Mouse (Mus musculus): ENCODE data around the gene Gucy1a1.
"Not testable (repeated sequence)": the region's sequence is repeated elsewhere in the genome, so short reads cannot be mapped to it uniquely, and the experiment has no call there.

Gucy1a1 gene

DNA sequence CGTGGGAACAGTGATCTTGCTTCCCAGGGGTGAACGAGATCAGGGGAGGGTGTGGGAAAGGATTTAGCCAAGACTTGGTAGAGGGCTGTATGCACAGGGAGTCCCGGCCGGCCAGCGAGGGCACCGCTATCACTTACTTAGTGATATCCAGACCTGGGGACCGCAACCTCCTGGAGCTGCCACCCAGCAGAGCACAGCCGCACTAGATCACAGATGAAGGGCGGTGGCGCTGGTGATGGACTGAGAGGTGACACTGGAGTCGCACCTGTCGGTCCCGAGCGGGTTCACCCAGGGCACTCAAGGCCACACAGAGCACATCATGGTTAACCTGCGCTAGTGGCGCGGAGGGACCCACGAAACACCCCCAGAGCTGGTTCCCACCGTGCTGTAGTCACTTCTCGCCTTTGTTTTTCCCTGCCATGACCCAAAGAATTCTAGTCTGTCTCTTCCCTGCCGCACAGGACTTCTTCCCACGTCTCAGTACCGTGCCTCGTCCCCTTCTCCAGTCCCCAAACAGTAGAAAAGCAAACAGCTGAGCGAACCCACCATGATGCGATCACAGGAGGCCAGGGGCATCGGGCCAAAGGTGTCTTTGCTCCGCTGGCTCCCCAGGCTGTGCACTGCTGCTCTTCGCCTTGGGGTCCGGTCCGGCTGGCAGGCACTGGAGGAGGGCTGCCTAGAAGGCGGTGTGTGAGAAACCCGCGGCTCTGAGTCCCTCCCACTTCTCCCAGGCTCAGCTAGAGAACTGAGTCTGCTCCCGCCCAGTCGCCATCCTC, at the start of gene Gucy1a1:
Gene Gucy1a1 (minus strand): TSS at position 664 of the 776 bp plus-strand sequence.
- no peak for DNase-seq (ENCODE audit: low read depth, low spot score)

DNA sequence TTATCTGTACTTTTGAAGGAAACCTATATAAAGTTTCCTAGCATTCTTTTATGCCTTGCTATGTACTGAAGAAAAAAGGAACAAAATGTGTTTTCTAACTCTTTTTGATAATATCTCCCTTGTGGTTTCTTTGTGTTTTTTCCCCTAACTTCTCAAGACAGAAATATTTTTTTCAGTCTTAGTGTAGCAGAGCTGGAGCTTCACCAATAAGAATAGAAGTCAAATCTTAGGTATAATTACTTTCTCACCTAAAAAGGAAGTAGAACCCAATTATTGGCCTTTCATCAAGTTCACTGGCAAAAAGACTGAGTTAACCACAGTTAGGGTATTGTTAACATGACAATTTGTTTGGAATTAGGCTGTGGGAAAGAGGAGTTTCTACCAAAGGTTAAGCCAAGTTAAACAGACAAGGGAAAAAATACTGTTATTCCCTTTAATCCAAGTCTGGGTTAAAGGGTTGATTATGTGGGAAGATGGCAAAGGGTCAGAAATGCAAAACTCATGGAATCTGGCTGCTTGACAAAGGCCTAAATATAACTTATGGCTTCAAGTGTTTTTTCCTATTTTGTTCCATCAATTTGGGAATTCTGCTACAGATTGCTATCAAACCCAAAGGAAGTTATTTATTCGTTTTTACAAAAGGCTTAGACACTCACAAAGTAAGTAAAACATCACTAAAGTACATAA, 46.1 kb upstream of the Gucy1a1 start:
- no peak for DNase-seq (ENCODE audit: low read depth, low spot score)

DNA sequence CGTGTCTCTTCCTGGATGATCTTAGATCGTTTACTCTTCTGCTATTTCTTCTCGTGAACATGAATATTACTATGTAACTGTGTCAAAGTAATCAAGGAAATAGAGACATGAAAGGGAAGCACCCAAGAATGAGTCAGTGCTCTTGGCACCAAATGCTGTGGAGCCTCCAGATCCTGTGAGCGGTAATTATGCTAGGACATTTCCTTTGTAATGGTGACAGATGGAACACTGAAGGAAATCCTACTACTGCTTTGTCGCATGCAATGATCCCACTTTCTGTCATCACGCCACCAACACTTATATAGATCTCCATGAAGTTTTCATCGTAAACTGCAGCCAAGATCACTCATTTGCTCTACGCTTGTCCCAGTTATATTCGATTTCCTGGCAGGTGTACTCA, 40.0 kb upstream of the Gucy1a1 start:
- no peak for DNase-seq (ENCODE audit: low read depth, low spot score)

DNA sequence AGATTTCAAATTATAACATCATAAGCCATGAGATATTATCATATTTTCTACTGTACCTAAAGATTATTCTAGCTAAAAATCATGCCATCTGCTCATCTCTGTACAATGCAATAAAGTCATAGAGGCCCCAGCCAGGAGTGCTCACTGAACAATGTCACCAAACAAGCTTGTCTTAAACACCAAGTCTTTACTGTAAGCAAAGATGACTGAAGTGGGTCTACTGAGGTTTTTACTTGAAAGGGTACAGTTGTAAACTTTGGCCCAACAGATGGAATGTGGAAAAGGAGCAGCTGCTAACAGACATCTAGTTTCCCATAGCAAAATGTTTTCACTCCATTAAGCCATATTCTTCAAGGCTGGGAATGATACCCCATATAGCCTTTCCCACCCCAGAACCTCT, 35.9 kb upstream of the Gucy1a1 start:
- DNase-seq (ENCODE audit: low read depth, low spot score), result no peak

DNA sequence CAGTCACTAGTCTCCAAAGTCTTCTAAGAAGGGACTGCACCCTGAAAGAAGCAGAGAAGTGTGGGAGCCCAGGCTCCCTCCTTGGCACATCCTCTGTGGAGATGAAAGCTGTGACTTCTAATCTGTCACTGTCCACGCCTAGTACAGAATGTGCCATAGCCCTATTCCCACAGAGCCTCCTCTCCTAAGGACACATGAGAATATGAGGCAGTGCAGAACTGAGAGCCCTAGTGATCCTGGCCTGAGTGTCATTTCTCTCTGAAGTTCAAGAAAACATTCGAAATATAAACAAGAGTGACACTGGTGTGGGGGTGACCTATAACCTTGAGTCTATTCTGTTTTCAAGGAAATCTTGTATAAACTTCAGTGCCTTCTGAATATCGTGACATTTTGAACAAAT, 34.7 kb upstream of the Gucy1a1 start:
- no peak for DNase-seq (ENCODE audit: low read depth, low spot score)

DNA sequence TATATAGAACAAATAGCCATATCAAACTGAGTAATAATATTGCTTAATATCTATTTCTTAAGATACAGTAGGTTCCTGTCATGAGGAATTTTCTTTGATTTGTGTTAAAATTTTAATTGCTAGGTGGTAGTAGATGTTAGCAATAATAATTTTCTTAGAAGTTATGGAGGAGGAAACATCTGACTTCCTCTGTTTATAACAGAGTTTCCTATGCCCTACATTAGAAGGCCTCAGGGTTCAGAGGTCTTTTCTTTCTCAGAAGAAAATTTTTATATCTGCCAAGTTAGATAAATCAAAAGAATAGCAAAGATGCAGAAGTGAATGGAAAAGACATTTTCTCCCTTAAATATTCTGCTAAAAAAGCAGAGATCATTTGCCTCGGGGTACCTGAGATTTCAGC, 29.9 kb upstream of the Gucy1a1 start:
- no peak for DNase-seq (ENCODE audit: low read depth, low spot score)

DNA sequence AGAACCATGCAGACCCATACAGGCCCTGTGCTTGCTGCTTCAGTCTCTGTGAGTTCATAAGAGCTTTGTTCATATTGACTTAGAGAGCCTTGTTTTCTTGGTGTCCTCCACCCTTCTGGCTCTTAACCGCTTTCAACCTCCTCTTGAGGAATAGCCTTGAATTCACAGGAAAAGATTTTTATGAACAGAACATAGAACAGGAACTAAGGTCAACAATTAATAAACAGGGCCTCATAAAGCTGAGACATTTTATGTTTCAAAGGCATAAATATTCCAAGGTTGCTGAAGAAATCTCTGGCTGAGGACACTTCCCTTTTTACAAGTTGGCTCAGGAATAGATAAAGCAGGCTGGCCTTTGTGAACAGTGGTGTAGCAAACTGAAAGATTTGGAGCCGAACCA, 21.5 kb upstream of the Gucy1a1 start:
- no peak for DNase-seq (ENCODE audit: low read depth, low spot score)

DNA sequence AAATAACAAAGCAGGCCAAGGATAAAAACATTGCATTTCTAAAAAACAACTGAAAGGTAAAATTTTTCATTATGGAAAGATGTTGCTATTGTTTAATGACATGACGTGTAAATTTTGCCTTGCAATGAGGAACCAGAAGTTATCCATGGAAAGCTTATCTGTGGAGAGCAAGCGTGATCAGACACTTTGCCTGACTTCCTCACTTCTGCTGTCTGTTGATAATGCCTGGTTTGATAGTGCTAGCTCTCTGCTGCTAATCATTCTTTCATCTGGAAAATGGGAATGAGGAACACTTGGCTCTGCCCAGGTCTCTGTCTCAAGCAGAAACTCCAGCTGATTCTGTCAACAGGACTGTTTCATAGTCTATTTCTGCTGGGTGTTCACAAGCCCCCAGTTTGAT, 20.3 kb upstream of the Gucy1a1 start:
- no peak for DNase-seq (ENCODE audit: low read depth, low spot score)

DNA sequence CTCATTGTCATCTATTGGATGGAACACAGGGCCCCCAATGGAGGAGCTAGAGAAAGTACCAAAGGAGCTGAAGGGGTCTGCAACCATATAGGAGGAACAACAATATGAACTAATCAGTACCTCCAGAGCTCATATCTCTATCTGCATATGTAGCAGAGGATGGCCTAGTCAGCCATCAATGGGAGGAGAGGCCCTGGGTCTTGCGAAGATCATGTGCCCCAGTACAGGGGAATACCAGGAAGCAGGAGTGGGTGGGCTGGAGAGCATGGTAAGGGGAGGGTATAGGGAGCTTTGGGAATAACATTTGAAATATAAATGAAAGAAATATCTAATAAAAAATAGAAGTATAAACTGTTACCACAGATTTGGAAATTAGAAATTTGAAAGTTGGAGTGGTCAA, 17.4 kb upstream of the Gucy1a1 start:
- DNase-seq (ENCODE audit: low read depth, low spot score), result not testable (repeated sequence)

DNA sequence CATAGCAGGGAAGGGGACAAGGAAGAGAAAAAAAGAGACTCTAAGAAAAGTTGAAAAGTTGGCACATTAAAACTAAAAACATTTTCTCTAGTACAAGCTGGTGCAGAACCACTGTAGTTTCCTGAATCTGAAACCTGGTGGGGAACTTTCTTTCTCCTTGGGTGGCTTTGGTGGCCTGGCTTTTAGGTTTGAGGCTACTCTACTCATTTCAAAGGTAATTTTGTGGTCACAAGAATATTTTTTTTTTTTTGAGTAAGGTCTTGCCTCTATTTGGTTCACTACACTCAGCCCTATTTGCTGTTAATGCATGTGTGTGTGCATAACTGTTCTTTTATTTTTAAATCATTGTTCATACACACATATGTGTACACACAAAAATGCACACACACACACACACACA, 389 bp upstream of the Gucy1a1 start:
- no peak for DNase-seq (ENCODE audit: low read depth, low spot score)

DNA sequence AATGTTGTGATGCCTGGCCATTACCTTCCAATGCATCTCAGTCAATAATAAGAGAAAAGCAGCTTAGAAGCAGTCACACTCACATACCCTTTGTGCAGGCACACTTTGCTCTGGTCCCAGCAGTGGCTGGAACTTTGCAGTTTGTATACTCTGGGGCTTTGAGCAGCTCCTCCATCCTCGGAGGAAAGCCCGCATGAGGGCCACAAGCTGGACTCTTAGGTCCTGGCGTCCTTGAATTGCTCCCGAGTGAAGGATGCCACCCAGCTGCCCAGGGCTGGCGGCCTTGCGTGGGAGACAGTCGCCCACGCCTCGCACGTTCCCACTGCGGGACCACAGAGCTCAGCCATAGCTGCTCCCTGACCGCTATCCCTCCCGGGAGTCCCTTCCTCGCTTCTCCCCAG, 864 bp downstream of the Gucy1a1 start:
- no peak for DNase-seq (ENCODE audit: low read depth, low spot score)

DNA sequence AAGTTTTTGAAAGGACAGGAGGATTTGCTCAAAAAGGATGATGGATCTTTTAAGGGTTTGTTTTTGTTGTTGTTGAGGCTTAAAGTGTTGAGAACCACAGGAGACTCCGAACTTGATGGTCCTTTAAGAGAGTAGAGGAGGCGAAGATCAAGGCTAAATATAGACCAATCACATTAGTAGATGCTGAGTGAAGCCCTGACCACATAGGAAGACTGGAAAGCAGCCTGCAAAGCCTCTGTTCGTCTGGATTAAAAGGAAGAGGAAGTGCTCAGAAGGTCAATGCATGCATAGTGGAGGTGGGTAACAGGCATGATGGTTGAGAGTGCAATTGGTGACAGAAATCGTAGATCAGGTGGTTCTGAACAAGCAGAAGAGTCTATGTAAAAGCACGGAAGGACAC, 4.8 kb downstream of the Gucy1a1 start:
- DNase-seq (ENCODE audit: low read depth, low spot score), result no peak

DNA sequence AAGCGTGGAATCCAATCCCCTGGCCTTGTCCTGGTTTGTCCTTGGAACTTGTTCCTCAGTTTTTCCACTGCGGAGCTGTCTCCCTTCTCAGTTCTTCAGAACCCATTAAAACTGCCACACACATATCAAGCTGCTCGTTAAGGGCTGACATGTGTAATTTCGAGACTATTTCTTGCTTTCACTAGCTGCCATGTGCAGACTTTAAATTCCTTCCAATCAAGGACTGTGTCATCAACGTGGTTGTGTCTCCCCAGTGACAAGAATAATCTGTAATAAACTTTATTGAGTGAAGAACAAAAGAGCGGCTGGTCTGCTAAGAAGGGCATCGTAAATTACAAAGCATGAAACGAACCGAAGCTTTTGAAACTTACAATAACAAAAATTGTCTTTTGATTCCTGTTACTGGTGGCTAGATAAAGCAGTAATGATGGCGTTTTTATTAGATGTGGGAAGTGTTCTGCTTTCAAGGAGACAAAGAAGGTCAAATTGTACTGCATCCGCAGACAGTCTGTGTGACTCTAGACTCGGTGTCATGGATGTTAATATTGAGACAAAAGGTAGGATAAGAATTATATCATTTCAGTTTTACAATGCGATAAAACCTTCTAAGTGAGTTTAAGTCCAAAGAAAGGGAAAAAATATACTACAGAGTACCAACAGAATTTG, 7.5 kb downstream of the Gucy1a1 start:
- no peak for DNase-seq (ENCODE audit: low read depth, low spot score)

DNA sequence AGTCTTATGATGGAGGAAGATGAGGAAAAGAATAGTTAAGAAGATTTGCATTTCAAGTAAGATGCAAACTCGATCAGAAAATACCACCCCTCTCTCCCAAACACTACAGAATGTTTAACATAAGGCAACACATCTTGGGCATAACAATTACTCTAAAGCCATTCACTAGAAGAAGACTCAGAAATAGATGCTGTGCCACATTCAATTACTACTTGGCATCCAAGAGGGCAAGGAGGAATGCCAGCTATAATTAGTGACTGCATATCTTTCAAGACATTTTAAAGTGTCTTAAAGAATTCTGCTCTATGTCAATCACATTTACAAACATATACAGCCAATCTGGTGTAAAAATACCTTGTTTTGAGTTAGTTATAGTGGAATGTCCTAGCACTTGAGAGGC, 10.1 kb downstream of the Gucy1a1 start:
- DNase-seq (ENCODE audit: low read depth, low spot score), result no peak

DNA sequence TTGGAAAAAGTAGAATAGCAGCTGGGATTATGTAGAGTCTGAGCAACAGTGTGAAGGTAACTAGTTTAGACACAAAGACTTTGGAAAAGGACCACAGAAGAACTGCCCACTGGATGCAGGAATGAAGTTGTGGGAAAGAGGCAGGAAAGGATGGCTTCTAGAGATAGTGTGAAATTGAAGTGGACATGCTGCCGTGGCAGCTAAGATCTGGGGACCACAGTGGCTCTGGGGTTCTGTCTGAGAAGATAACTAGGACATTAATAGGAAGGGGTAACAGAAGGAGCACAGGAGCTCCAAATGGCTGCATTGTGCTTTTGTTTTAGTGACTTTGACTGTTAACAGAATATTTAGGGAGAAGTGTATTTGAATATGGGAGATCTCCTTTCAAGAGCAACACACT, 16.3 kb downstream of the Gucy1a1 start:
- no peak for DNase-seq (ENCODE audit: low read depth, low spot score)

DNA sequence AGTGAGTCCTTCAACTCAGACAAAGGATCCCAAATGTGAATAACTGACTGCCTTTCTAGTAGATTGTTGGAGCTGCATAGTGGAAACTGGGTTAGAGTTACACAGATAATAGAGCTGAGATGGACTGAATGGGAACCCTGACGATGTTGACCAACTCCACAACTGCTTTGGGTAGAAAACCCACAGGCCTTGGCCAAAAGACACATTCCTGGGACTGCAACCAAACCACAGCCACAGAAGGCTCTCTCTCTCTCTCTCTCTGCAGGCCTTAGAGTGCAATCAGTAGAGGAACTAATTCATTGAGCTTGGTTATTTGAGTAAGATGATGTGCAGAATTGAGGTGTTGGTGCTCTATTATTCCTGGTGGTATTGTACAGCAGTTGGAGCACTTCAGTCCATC, 21.0 kb downstream of the Gucy1a1 start:
- no peak for DNase-seq (ENCODE audit: low read depth, low spot score)

DNA sequence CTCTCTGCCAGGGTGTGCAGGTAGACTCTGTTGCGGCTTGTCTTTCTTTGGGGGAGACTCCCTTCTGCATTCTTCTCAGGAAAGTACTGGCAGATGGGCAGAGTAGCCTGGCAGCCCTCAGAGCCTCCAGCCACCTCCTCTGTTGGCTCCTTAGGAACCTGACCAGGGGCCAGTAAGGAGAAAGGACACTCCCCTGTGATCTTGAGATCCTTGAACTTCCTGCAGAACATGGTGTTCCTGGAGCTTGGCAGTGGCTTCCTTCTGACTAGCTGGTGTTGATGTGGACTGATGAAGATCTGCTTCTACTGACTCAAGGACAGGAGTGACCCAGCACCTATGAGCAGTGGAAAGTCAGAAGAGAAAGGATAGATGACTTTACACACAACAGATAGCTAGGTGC, 26.7 kb downstream of the Gucy1a1 start:
- DNase-seq (ENCODE audit: low read depth, low spot score), result no peak

DNA sequence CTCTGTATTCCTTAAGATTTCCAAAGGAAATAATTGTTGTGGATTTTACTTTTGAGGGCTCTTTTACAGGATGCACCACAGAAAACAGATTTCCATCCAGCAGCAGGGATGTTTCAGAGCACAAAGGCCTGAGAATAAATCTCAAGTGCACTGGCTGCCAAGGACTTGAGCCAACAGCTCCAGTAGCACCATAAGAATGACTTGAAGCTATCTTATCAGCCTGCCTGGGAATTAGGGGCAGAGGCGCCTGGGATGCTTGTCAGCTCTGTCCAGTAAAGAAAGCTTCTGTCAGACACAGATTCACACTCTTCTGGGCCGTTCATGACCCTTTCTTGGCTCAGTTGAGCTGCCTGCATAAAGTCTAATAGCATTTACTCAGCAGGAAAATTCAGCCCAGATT, 33.1 kb downstream of the Gucy1a1 start:
- DNase-seq (ENCODE audit: low read depth, low spot score), result no peak

DNA sequence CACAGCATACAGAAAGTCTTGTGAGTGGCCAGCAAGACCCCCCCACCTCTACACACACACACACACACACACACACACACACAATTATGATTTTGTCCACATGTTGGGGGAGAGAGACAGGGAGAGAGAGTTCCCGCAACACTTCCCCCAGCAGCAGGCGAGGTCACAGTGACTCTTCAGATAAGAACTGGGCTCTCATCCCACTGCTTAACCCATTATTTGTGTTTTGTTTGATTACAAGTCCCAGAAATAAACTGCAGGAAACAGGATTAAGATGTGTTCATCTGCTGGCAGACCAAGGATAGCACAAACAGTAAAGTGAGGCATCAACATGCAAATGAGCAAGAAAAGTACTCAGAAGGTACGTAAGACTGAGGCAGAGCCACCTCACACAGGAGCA, 33.6 kb downstream of the Gucy1a1 start:
- no peak for DNase-seq (ENCODE audit: low read depth, low spot score)

DNA sequence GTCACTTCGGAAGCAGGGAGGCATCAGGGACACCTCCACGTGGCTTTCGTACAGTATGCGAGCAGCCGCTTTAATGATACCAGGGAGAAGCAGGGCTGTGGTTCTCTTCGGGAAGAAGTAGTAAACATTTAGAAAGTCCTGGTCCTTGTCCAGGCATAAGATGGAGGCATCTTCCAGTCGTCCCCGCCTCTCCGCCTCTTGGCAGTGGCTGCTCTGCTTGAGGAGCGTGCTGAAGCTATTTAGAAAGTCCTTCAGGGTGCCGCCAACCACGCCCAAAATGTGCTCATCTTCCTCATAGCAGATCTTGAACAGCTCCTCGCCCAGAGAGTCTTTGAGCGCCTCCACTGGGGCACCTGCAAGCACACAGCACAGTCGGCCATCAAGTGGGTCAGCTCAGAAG, 36.6 kb downstream of the Gucy1a1 start:
- no peak for DNase-seq (ENCODE audit: low read depth, low spot score)

DNA sequence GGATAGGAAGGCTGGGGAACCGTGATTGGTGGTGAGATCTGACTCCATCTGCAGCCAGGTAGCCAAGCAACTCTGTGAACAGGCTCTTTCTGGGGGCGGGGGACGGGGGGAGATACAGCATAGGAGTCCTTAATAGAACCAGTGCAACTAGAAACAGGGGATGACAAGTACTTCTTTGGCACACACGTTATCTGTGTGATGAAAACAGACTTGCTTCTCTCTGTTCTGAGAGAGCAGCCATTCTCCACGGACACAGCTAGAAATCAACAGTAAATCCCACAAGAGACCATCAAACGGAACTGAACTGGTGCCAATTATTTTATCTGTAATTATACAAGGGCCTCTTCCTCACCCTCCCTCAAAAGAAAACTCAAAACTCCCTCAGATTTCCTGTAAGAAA, 41.4 kb downstream of the Gucy1a1 start:
- DNase-seq (ENCODE audit: low read depth, low spot score), result no peak

DNA sequence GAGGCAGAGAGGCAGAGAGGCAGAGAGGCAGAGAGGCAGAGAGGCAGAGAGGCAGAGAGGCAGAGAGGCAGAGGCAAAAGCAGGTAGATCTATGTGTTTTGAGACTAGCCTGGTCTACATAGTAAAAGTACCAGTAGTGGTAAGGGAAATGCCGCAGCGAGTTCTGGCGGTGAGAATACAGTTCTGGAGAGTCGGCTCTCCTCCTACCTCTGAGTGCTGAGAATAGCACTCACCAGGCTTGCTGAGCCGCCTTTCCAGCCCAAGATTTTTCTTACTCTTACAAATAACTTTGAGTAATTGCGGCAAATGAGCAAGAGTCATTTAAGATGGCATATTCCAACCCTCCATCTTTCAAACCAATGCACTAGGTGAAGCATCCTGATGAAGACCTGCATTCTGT, 46.5 kb downstream of the Gucy1a1 start:
- DNase-seq (ENCODE audit: low read depth, low spot score), result no peak

DNA sequence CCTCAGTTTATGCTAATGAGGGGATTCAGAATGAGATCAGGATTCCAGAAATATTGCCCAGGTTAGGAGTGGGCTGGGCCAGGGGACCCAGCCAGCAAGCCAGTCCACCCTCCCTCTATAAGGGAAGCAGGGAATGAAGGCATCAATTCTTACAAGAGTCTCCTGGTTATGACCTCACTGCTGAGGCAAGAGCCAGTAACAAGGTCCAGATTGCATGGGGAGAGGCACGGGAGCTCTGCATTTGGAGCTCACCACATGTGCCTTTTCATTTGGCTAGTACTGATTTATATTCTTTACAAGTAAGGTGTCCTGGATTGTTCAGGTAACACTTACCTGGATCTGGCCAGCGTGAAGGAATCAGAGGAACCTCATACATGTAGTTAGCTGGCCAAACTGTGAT, 48.8 kb downstream of the Gucy1a1 start:
- no peak for DNase-seq (ENCODE audit: low read depth, low spot score)
